Mouse (Mus musculus) megakaryocyte, embryonic 14.5 days (primary cell): Measurements from ENCODE around the gene Srgap2.

Source experiments
- FLI1 ChIP-seq: IDR thresholded peaks from 2 replicates; pipeline ENCODE4 v1.6.1; 2012; ENCODE audit warnings: low read length, inconsistent platforms, mixed read lengths
- GATA1 ChIP-seq: IDR thresholded peaks from 3 replicates; pipeline ENCODE4 v1.6.1; 2012; ENCODE audit warnings: mixed read lengths, low read length, inconsistent platforms, borderline replicate concordance

DNA sequence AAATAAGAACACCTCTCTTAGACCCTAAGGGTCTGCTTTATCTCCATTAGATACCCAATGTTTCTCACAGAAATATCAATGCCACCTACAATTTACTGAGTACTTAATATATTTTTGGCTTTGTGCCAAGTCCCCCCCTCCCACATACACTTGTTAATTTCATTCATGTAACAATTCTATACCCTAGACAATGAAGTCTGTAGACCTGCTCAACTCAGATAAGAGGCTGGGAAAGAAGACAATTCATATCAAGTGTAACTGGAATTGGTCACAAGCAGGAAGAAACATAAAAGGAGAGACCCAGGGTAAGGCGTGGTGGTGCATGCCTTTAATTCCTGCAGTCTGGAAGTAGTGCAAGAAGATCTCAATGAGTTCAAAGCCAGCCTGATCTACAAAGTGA lies 169.9 kb downstream of the Srgap2 start:
- TF ChIP-seq FLI1 (no peak), GATA1 (no peak)
